14 mouse cellular contexts compared by ENCODE assay signal in genomic region chr15:100678581-100678980, GRCm38 (mm10). TPM values are rescaled to one million over a fixed set of nuclear protein-coding genes. Genes with fewer than 3 reads are reported as not detected.
DNase-seq lines count a peak whose midpoint lies in the region; ATAC-seq and TF ChIP-seq lines count a peak whose summit lies in the region.
"Had no signal": no experiment of that assay in that cellular context is flagged by ENCODE, and none has a peak within 500 bp of the region (broad histone marks: within the 10 kb centered on the region; RNA-seq: fewer than 3 reads in every experiment).

No protein-coding gene starts in this region.

- no peaks in the 10 kb centered on the region for H3K9me3 ChIP-seq in kidney, postnatal 0 days (replicated peaks; ENCODE audit: low read length)
- H3K9me3 ChIP-seq in heart, embryonic 10.5 days: no peaks in the 10 kb centered on the region
- H3K9me3 ChIP-seq: heart, embryonic 15.5 days had no signal

- TF ChIP-seq CTCF in lung, adult 2 months (IDR thresholded peaks at IDR 0.05; ENCODE audit: insufficient read depth, low read length): no peak
- TF ChIP-seq CTCF in kidney, postnatal 0 days (IDR thresholded peaks at IDR 0.05; ENCODE audit: low read depth): no peak

- no peaks in the 10 kb centered on the region for H3K36me3 ChIP-seq in kidney, postnatal 0 days (ENCODE audit: insufficient read depth, low read length)
- H3K36me3 ChIP-seq in heart, embryonic 10.5 days: no peaks in the 10 kb centered on the region
- H3K36me3 ChIP-seq: heart, embryonic 15.5 days had no signal

- H3K4me1 ChIP-seq in lung, adult 2 months (ENCODE audit: control insufficient read depth, insufficient read depth, low read length): no peaks in the 10 kb centered on the region
- H3K4me1 ChIP-seq in kidney, postnatal 0 days (replicated peaks; ENCODE audit: insufficient read depth, low read length): peaks cover 22% of the 10 kb centered on the region
- peaks cover 39% of the 10 kb centered on the region for H3K4me1 ChIP-seq in heart, embryonic 10.5 days

- no peaks in the 10 kb centered on the region for H3K27me3 ChIP-seq in kidney, postnatal 0 days (ENCODE audit: insufficient read depth, low read length)
- H3K27me3 ChIP-seq in heart, embryonic 10.5 days (ENCODE audit: insufficient read depth, poor library complexity, severe bottlenecking): no peaks in the 10 kb centered on the region
- H3K27me3 ChIP-seq: heart, embryonic 15.5 days had no signal

- peak overlapping the region; percentile 89 for H3K27ac ChIP-seq in kidney, postnatal 0 days
- H3K27ac ChIP-seq in heart, embryonic 10.5 days: no peak overlapping the region
- H3K27ac ChIP-seq: heart, embryonic 15.5 days had no signal

- peak; percentile 77 for ATAC-seq in kidney, postnatal 0 days (replicated peaks; ENCODE audit: low FRiP score, low read depth)
- ATAC-seq: hindbrain, embryonic 16.5 days had no signal

- no peak overlapping the region for H3K4me3 ChIP-seq in lung, adult 2 months (replicated peaks; ENCODE audit: extremely low read depth, low read depth, low read length)
- no peak overlapping the region for H3K4me3 ChIP-seq in kidney, postnatal 0 days (replicated peaks; ENCODE audit: low read depth, low read length)
- H3K4me3 ChIP-seq in heart, embryonic 10.5 days: no peak overlapping the region
- H3K4me3 ChIP-seq: heart, embryonic 15.5 days had no signal

- TF ChIP-seq POLR2A in lung, adult 2 months (IDR thresholded peaks at IDR 0.05; ENCODE audit: borderline replicate concordance, extremely low read depth, low read depth, low read length): no peak

- DNase-seq in lung, adult 18-20 months: peak; percentile 51 to 53
- no peak for DNase-seq in lung, adult 2 months
- peak; percentile 69 for DNase-seq in kidney, postnatal 0 days (ENCODE audit: low spot score)
- peak; percentile 24 for DNase-seq in lung, postnatal 10 days
- no peak for DNase-seq in T-cell, adult 2 months (ENCODE audit: low spot score)
- no peak for DNase-seq in adrenal gland, postnatal 10 days
- no peak for DNase-seq in heart, embryonic 10.5 days (ENCODE audit: low spot score)
- DNase-seq in right cerebral cortex, postnatal 10 days (ENCODE audit: low spot score in 2 of 2): no peak
- DNase-seq: cerebellum, adult 9-11 months; gastrocnemius, postnatal 14 days; layer of hippocampus, adult 9-11 months; left cerebral cortex, postnatal 4 days had no signal

- H3K9ac ChIP-seq in kidney, postnatal 0 days (ENCODE audit: low read depth, low read length): no peak overlapping the region
- H3K9ac ChIP-seq: heart, embryonic 15.5 days had no signal

- 70% methylated on average over 12 of the region's 12 CpGs for WGBS in lung, adult 2 months
- 51% methylated on average over 12 of the region's 12 CpGs for WGBS in kidney, postnatal 0 days
- WGBS in heart, embryonic 10.5 days: 74% methylated on average over 12 of the region's 12 CpGs

- peak overlapping the region; percentile 19; the same call in 1 of the 2 replicates for H3K4me2 ChIP-seq in kidney, postnatal 0 days (ENCODE audit: low read length)
- H3K4me2 ChIP-seq: heart, embryonic 15.5 days had no signal

RNA-seq across cellular contexts. Expression of gene Cela1, which starts 9.1 kb away (rescaled TPM):
- polyA plus RNA-seq in lung, adult 2 months (2012; rRNA removed): 4.7 and 17.3 TPM in 2 replicates
- polyA plus RNA-seq in kidney, postnatal 0 days (2015; fragmentation: Nextera tagmentation; extraction: Ambion mirVana): 50.5 and 58.6 TPM in 2 replicates
- 10 to 100 TPM; 22.1 to 23.9 TPM for total RNA-seq in adrenal gland, postnatal 10 days (2021)
- polyA plus RNA-seq in heart, embryonic 10.5 days (2016; fragmentation: Nextera tagmentation; extraction: Ambion mirVana): 1.5 and 2.4 TPM in 2 replicates
- total RNA-seq: gastrocnemius, postnatal 14 days had no signal

RNA-seq across cellular contexts. Expression of gene Bin2, which starts 9.2 kb away (rescaled TPM):
- 19.1 and 23.9 TPM in 2 replicates for polyA plus RNA-seq in lung, adult 2 months (2012; rRNA removed)
- 0.93 and 0.97 TPM in 2 replicates for polyA plus RNA-seq in kidney, postnatal 0 days (2015; fragmentation: Nextera tagmentation; extraction: Ambion mirVana)
- total RNA-seq in adrenal gland, postnatal 10 days (2021): 1 to 10 TPM; 5.5 to 5.8 TPM
- 4.3 and 10.3 TPM in 2 replicates for polyA plus RNA-seq in heart, embryonic 10.5 days (2016; fragmentation: Nextera tagmentation; extraction: Ambion mirVana)

RNA-seq across cellular contexts. Expression of gene Smagp, which starts 41.8 kb away (rescaled TPM):
- 102 and 115 TPM in 2 replicates for polyA plus RNA-seq in lung, adult 2 months (2012; rRNA removed)
- polyA plus RNA-seq in kidney, postnatal 0 days (2015; fragmentation: Nextera tagmentation; extraction: Ambion mirVana): 83.7 and 92.0 TPM in 2 replicates
- 10 to 100 TPM; 29.6 to 41.6 TPM for total RNA-seq in adrenal gland, postnatal 10 days (2021)
- 16.2 and 16.9 TPM in 2 replicates for polyA plus RNA-seq in heart, embryonic 10.5 days (2016; fragmentation: Nextera tagmentation; extraction: Ambion mirVana)

RNA-seq across cellular contexts. Expression of gene Galnt6, which starts 50.6 kb away (rescaled TPM):
- polyA plus RNA-seq in lung, adult 2 months (2012; rRNA removed): 3.8 and 4.0 TPM in 2 replicates
- 1.2 and 1.3 TPM in 2 replicates for polyA plus RNA-seq in kidney, postnatal 0 days (2015; fragmentation: Nextera tagmentation; extraction: Ambion mirVana)
- total RNA-seq in adrenal gland, postnatal 10 days (2021): 1 to 10 TPM; 9.6 to 9.9 TPM
- 0.18 and 0.20 TPM in 2 replicates for polyA plus RNA-seq in heart, embryonic 10.5 days (2016; fragmentation: Nextera tagmentation; extraction: Ambion mirVana)

Comparison
In these comparisons a context has a peak if more than half of its experiments do, and no peak if none do; other contexts are left out.
1. DNase-seq: peak in lung, adult 18-20 months (2 of 2), kidney, postnatal 0 days (single experiment) and lung, postnatal 10 days (single experiment); none in lung, adult 2 months (single experiment), T-cell, adult 2 months (single experiment), adrenal gland, postnatal 10 days (single experiment), heart, embryonic 10.5 days (single experiment) and right cerebral cortex, postnatal 10 days (0 of 2).